Mouse (Mus musculus) left cerebral cortex, adult 2 months (tissue): Measurements from ENCODE around the gene Sowahc. TPM values are rescaled to one million over a fixed set of nuclear protein-coding genes. Genes with fewer than 3 reads are reported as not detected.

Source experiments
- DNase-seq, 2 experiments: peaks; one replicate each; pipeline ENCODE4 v3.0.0; 2021 to 2022; ENCODE audit warnings: low spot score in 2 of 2, mixed read lengths in 1 of 2; ENCODE audit errors: extremely low spot score in 1 of 2
- H3K27ac ChIP-seq: fragments of 200-600 bp; 2 replicates; pipeline ENCODE4 v1.8.1; 2022
- H3K4me3 ChIP-seq: fragments of 200-600 bp; 2 replicates; pipeline ENCODE4 v1.8.1; 2022
- CTCF ChIP-seq: fragments of 200-600 bp; IDR thresholded peaks from 2 replicates; pipeline ENCODE4 v1.8.1; 2022; ENCODE audit warnings: antibody characterized with exemption, mild to moderate bottlenecking, moderate library complexity
- intact Hi-C: fragments of 180-260 bp; cut with DNase I; formaldehyde crosslinking; loops from one replicate; pipeline ENCODE4 v1.15.1; 2025
- long read RNA-seq, 2 experiments: library from polyadenylated mRNA; stranded (forward); transcript quantifications; one replicate each; pipeline ENCODE4 v2.0.0; 2021; ENCODE audit warnings: borderline mapping rate in 2 of 2
- total RNA-seq, 2 experiments: library from RNA; stranded (reverse); gene quantifications; 2 replicates each; pipeline ENCODE4 v1.2.3; 2021

Sowahc gene
- total RNA-seq = 1 to 10 TPM; 7.1 to 7.7 TPM
- long read RNA-seq, experiment 1, full-length matches to known transcripts = 7 of 7 reads
- long read RNA-seq, experiment 1, partial matches to known transcripts = 0 of 7 reads
- long read RNA-seq, experiment 1, other reads (novel, unspliced or antisense) = 0 of 7 reads
- long read RNA-seq, experiment 2, full-length matches to known transcripts = 4 of 4 reads
- long read RNA-seq, experiment 2, partial matches to known transcripts = 0 of 4 reads
- long read RNA-seq, experiment 2, other reads (novel, unspliced or antisense) = 0 of 4 reads

DNA sequence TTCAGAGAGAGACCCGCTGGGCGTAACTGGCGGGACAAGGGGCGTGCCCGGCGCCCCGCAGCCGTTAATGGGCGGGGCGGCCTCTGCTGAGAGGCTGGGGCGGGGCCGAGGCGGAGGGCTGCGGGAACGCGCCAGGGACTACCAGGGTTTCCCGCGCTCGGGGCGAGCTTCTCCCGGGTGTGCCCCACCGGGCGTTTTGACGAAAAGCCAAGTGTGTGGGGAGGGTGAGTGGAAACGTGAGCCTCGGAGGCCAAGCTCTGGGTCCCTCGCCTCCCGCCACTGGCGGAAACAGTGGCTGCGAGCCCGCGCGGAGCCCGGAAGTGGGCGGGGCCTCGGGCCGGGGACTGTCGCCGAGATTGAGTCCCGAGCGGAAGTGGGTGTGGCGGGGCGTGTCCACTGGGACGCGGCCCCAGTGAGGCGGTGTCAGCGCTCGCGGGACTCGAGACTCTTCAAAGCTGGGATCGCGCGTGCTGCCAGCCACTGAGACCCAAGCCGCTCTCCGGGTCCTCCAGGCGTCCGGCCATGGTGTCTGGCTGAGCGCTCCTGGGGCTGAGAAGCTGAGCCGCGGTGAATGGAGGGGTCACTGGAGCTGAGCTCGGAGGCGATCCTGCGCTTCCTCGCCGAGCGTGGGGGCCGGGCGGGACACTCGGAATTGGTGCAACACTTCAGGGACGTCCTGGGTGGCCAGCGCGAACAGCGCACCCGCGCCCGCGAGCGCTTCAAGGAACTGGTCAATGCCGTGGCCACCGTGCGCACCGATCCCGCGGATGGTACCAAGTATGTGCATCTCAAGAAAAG lies at the start of gene Sowahc, which contains the start of gene Sept10:
Gene Sowahc (plus strand): TSS at position 481 of the 798 bp plus-strand sequence.
Gene Sept10 (minus strand): TSS at position 375 of the 798 bp plus-strand sequence.
- TF ChIP-seq CTCF = no peak
- Histone ChIP-seq H3K27ac (peak within 1 kb of the TSS; percentile 97), H3K4me3 (peak within 1 kb of the TSS; percentile 97)
- DNase-seq = peak; percentile 96 to 97
- intact Hi-C loops = loop anchor here (2.0 to 5.0 kb wide), 2 partner anchors 54 to 71 kb away; no protein-coding TSS in a partner anchor

DNA sequence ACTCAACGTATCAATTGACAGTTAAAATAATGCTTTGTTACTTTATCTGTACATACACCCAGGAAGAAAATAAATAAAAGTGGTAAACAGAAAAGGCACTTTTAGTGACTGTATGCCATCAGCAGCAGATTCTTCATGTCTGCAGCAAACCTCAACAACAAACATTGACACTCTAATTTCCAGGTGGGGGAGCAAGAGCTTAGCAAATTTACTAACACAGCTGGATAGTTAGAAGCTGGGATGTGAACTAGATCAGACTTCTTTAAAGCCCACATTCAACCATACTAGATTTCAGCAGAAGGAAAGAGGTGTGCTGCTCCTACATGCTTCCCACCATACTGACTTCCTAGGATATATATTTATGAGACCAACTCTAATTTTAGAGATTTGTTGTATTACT lies 49.2 kb upstream of the Sowahc start:
- TF ChIP-seq CTCF = no peak; the same call in 1 of the 2 replicates
- intact Hi-C loops = no loop called here
- H3K4me3 ChIP-seq = no peak overlapping the region
- no peak for DNase-seq
- H3K27ac ChIP-seq = no peak overlapping the region

DNA sequence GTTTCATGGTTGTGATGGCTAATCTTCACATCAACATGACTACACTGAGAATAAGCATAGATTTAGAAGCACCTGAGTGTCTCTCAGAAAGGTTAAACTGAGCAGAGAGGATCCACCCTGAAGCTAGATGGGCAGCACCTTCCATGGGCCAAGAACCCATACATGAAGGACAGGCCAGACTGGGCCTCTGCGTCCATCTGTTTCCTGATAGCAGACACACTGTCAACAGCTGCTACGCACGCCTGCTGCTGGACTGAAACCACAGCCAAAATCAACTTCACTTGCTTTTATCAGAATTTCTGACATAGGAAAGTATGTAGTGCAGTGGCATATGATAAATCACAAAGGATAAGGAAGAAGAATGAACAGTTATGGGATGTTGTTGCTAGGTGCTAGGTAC lies 42.1 kb upstream of the Sowahc start:
- no peak for TF ChIP-seq CTCF
- intact Hi-C loops = no loop called here
- Histone ChIP-seq H3K4me3 (no peak overlapping the region), H3K27ac (no peak overlapping the region)
- no peak for DNase-seq

DNA sequence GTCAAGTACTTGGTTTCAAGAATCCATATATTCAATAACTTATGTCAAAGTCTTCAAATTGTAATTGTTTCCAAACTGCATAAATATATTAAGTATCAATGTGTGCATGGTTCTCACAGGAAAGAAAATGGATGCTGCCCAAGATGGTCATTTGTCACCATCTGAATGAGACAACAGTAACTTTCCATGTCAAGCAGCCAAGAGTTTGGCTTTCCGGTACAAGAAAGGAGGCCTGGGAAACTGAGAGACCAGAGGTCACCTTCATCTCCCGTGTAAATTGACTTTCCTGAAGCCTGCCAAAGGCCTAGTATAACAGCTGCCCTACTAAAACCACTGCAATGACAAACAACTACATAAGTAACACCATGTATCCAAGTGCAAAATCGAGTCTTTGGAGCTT lies 39.4 kb upstream of the Sowahc start:
- intact Hi-C loops = no loop called here
- no peak overlapping the region for H3K27ac ChIP-seq
- H3K4me3 ChIP-seq = no peak overlapping the region
- no peak for TF ChIP-seq CTCF
- DNase-seq = no peak

DNA sequence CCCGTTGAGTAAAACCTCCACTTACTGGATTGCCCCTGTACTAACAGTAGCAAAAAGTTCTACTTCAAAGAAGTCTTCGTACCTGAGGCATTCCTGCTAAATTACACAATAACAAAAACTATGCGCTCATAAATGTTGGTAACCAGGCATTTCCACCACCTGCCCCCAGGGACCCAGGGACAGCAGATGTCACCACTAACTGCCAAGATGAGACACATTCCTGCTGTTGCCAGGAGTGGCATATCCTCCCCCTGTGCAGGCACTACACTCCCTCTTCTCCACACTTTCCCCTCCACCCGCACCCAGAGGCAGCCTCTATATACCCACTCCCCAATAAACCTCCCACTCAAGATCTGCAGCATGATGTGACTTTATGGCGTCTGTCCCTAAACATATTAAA lies 26.9 kb upstream of the Sowahc start:
- Histone ChIP-seq H3K27ac (no peak overlapping the region), H3K4me3 (no peak overlapping the region)
- intact Hi-C loops = no loop called here
- no peak for DNase-seq
- TF ChIP-seq CTCF = no peak

DNA sequence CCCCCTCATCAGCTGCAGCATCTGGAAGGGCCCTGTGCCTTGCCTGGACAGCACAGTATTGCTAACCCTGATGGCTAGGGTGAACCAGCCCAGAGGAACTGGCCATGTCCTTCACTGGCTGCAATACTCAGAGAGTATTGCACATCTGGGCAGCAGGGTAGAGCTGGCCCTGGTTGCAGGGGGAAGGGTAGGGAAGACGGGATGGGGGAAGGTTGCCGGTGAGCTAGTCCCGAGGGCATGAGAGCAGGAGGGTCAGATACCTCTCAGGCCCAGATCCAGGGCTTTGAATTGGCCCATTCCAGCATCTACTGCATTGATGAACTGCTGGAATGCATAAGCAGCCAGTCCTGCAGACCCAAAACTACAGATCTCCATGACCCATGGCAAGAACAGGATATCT lies 25.0 kb upstream of the Sowahc start:
- no peak for TF ChIP-seq CTCF
- no peak overlapping the region for H3K4me3 ChIP-seq
- DNase-seq = no peak
- no peak overlapping the region for H3K27ac ChIP-seq
- intact Hi-C loops = no loop called here

GRCm38 (mm10) chr10:59200011-59200410 lies 21.7 kb upstream of the Sowahc start:
- TF ChIP-seq CTCF = no peak
- intact Hi-C loops = no loop called here
- no peak overlapping the region for H3K4me3 ChIP-seq
- no peak overlapping the region for H3K27ac ChIP-seq
- no peak for DNase-seq

DNA sequence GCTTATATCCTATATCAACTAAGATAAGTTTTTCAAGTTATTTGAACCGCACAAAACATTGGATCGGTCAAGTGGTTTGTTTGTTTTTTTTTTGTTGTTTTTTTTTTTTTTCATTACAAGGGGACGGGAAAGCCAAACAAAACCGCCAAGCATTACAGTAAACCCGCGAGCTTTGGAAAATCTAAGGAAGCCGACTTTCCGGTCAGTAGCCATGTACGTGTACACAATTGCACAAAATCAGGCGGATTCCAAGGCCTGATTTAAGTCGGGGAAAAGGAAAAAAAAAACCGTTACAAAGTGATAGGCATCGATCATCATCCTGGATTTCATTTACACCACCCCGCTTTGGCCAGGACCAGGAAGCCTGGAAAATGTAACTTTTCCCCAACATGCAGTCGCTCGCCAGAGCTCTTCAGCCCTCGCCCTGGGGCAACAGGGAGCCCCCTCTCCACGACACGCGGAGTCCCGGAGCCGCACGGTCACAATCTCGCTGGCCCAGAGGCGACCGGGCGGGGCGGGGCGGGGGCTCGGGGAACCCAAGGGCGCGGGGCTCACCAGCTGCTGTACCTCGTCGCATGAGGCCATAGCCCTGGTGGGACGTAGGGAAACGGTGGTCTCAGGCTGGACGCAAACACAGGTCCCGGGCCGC lies 805 bp upstream of the Sowahc start:
- H3K27ac ChIP-seq = peak overlapping the region; percentile 97
- TF ChIP-seq CTCF = no peak
- DNase-seq = no peak
- H3K4me3 ChIP-seq = peak overlapping the region; percentile 97
- intact Hi-C loops = loop anchor here (2.0 to 5.0 kb wide), 2 partner anchors 54 to 72 kb away; no protein-coding TSS in a partner anchor

DNA sequence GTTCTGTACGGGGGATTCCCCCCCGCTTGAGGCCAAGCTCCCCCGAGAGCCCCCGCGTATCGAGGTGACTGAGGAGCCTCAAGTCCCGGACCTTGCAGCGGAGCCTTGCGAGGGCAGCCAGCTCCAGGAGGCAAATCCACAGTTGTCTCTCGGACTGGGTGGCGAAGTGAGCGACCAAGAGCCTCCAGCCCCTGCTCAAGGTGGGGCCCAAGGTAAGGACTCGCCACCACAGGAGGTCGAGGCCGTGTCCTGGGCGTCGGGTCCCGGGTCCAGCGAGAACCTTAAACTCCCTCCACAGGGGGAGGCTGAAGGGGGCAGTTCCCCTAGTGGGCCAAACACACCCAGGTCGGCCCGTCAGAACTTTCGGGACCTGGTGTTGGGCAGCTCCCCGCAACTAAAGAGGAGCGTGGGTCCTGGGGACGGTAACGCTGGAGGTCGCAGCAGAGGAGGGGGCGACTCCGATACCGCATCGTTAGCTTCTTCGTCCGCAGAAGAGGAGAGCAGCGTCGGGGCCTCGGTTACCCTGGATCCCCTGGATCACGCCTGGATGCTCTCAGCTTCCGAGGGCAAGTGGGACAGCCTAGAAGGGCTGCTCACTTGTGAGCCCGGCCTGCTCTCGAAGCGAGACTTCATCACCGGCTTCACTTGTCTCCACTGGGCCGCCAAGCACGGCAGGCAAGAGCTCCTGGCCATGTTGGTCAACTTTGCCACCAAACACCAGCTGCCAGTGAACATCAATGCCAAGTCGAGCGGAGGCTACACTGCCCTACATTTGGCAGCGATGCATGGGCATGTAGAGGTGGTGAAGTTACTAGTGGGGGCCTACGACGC lies 733 bp downstream of the Sowahc start:
- DNase-seq = peak; percentile 18 to 21
- H3K27ac ChIP-seq = peak overlapping the region; percentile 97
- intact Hi-C loops = loop anchor here (5.0 kb wide), 1 partner anchor 55 kb away; no protein-coding TSS in a partner anchor
- peak overlapping the region; percentile 97 for H3K4me3 ChIP-seq
- no peak; the same call in 1 of the 2 replicates for TF ChIP-seq CTCF

DNA sequence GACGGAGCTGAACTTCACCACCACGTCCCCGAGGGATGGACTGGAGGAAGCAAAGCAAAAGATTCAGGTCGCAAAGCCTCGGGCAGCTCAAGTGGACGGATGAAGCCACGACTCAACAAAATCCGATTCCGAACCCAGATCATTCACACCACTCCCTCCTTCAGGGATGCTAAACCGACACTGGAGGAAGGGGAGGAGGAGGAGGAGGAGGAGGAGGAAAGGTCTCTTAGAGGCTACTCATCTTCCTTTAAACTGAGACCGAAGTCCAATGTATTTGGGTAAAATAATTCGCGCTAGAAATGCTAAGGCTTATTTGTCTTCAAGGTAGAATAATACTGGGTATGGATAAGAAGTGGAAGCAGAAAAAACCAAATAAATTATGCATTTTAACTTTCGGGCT lies 1.5 kb downstream of the Sowahc start:
- DNase-seq = no peak
- no peak overlapping the region for H3K27ac ChIP-seq
- intact Hi-C loops = loop anchor here (5.0 kb wide), 1 partner anchor 56 kb away; no protein-coding TSS in a partner anchor
- no peak for TF ChIP-seq CTCF
- H3K4me3 ChIP-seq = peak overlapping the region; percentile 97

GRCm38 (mm10) chr10:59223890-59224289 lies 2.1 kb downstream of the Sowahc start:
- no peak for TF ChIP-seq CTCF
- Histone ChIP-seq H3K27ac (no peak overlapping the region), H3K4me3 (peak overlapping the region; percentile 97)
- DNase-seq = no peak
- intact Hi-C loops = loop anchor here (5.0 kb wide), 1 partner anchor 57 kb away; no protein-coding TSS in a partner anchor
